Comparison of ENCODE assay signal across 8 mouse cellular contexts in the genomic region with DNA sequence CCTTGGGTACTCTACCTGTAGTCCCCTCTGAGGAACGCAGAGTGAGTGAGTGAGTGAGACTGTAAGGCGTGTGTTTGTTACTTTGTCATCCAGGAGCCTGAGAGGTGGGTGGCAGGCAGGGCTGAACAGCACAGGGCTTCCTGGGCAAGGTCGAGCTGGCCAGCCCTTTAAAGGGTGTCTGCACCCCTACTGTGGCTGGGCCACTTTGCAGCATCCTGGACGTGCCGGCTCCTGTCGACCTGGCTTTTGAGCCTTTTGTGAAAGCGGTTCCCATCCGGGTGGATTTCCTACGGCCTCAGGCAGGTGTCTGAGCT. TPM values are rescaled to one million over a fixed set of nuclear protein-coding genes. Genes with fewer than 3 reads are reported as not detected.
DNase-seq lines count a peak whose midpoint lies in the region; ATAC-seq and TF ChIP-seq lines count a peak whose summit lies in the region.

No protein-coding gene starts in this region.

- no peak for ATAC-seq in neural tube, embryonic 11.5 days (ENCODE audit: insufficient read depth, low FRiP score, low TSS enrichment)
- no peak for ATAC-seq in limb, embryonic 14.5 days (ENCODE audit: low FRiP score, low read depth)
- ATAC-seq in neural tube, embryonic 15.5 days (ENCODE audit: low FRiP score): no peak

- no peak overlapping the region for H3K27ac ChIP-seq in neural tube, embryonic 11.5 days (ENCODE audit: low read depth, low read length)
- H3K27ac ChIP-seq in limb, embryonic 14.5 days (replicated peaks; ENCODE audit: low read depth, low read length): peak overlapping the region; percentile 89
- H3K27ac ChIP-seq in neural tube, embryonic 15.5 days (replicated peaks): no peak overlapping the region

- 2% methylated on average over 9 of the region's 9 CpGs for WGBS in neural tube, embryonic 11.5 days
- 0% methylated on average over 9 of the region's 9 CpGs for WGBS in limb, embryonic 14.5 days
- 5% methylated on average over 9 of the region's 9 CpGs for WGBS in neural tube, embryonic 15.5 days

- H3K9me3 ChIP-seq in neural tube, embryonic 11.5 days (ENCODE audit: control insufficient read depth, low read length): no peaks in the 10 kb centered on the region
- H3K9me3 ChIP-seq in erythroblast, embryonic 14.5 days (ENCODE audit: control insufficient read depth, low read length): no peaks in the 10 kb centered on the region
- H3K9me3 ChIP-seq in limb, embryonic 14.5 days (ENCODE audit: control insufficient read depth, low read length): no peaks in the 10 kb centered on the region
- H3K9me3 ChIP-seq in neural tube, embryonic 15.5 days (replicated peaks): no peaks in the 10 kb centered on the region

- no peak overlapping the region for H3K4me3 ChIP-seq in neural tube, embryonic 11.5 days (ENCODE audit: low read depth, low read length)
- peak overlapping the region; percentile 62 for H3K4me3 ChIP-seq in erythroblast, embryonic 14.5 days (replicated peaks)
- no peak overlapping the region for H3K4me3 ChIP-seq in limb, embryonic 14.5 days (replicated peaks; ENCODE audit: low read length)
- H3K4me3 ChIP-seq in neural tube, embryonic 15.5 days (replicated peaks): no peak overlapping the region

- TF ChIP-seq POLR2A in limb, embryonic 14.5 days (IDR thresholded peaks at IDR 0.05; ENCODE audit: borderline replicate concordance, extremely low read depth, insufficient read depth, insufficient read length): no peak

- peak overlapping the region; percentile 16 for H3K4me2 ChIP-seq in neural tube, embryonic 11.5 days (ENCODE audit: low read depth)
- peak overlapping the region; percentile 28 for H3K4me2 ChIP-seq in limb, embryonic 14.5 days (replicated peaks; ENCODE audit: low read depth, low read length, severe bottlenecking)
- H3K4me2 ChIP-seq in neural tube, embryonic 15.5 days: peak overlapping the region; percentile 26

- H3K36me3 ChIP-seq in neural tube, embryonic 11.5 days (ENCODE audit: control insufficient read depth, insufficient read depth, low read length): no peaks in the 10 kb centered on the region
- H3K36me3 ChIP-seq in erythroblast, embryonic 14.5 days (ENCODE audit: control insufficient read depth): peaks cover 20% of the 10 kb centered on the region
- peaks cover 10% of the 10 kb centered on the region for H3K36me3 ChIP-seq in limb, embryonic 14.5 days (ENCODE audit: control insufficient read depth, insufficient read depth, low read length)
- H3K36me3 ChIP-seq in neural tube, embryonic 15.5 days: no peaks in the 10 kb centered on the region

- peaks cover 17% of the 10 kb centered on the region for H3K4me1 ChIP-seq in neural tube, embryonic 11.5 days (ENCODE audit: control insufficient read depth, insufficient read depth, low read length)
- peaks cover 67% of the 10 kb centered on the region for H3K4me1 ChIP-seq in erythroblast, embryonic 14.5 days (ENCODE audit: control insufficient read depth)
- peaks cover 37% of the 10 kb centered on the region for H3K4me1 ChIP-seq in limb, embryonic 14.5 days (ENCODE audit: control insufficient read depth, insufficient read depth, low read length)
- H3K4me1 ChIP-seq in neural tube, embryonic 15.5 days: peaks cover 20% of the 10 kb centered on the region

- no peaks in the 10 kb centered on the region for H3K27me3 ChIP-seq in neural tube, embryonic 11.5 days (ENCODE audit: control insufficient read depth, insufficient read depth, low read length)
- no peaks in the 10 kb centered on the region; the same call in 1 of the 2 replicates for H3K27me3 ChIP-seq in erythroblast, embryonic 14.5 days (ENCODE audit: control insufficient read depth)
- no peaks in the 10 kb centered on the region for H3K27me3 ChIP-seq in limb, embryonic 14.5 days (ENCODE audit: control insufficient read depth, insufficient read depth, low read length)
- no peaks in the 10 kb centered on the region for H3K27me3 ChIP-seq in neural tube, embryonic 15.5 days (replicated peaks)

- no peak for DNase-seq in neural tube, embryonic 11.5 days (ENCODE audit: low spot score)
- no peak for DNase-seq in neural tube, embryonic 10.5 days (ENCODE audit: extremely low spot score, low spot score)
- no peak for DNase-seq in limb, embryonic 14.5 days (ENCODE audit: low spot score)
- DNase-seq in cerebellum, adult 11 months: no peak
- DNase-seq in adrenal gland, adult (ENCODE audit: inconsistent age in 2 of 2, low spot score in 1 of 2): no peak
- DNase-seq in right cerebral cortex, adult 18-20 months: no peak

- H3K9ac ChIP-seq in neural tube, embryonic 11.5 days (ENCODE audit: low read length): no peak overlapping the region; the same call in none of the 2 replicates
- H3K9ac ChIP-seq in limb, embryonic 14.5 days (ENCODE audit: low read depth, low read length, severe bottlenecking): 0 out of 2 replicates have a peak overlapping the region, but pooled peaks have one; percentile 25
- H3K9ac ChIP-seq in neural tube, embryonic 15.5 days (replicated peaks): no peak overlapping the region

RNA-seq across cellular contexts. Expression of a gene that starts 37.2 kb away (rescaled TPM):
- 14.1 and 14.2 TPM in 2 replicates for polyA plus RNA-seq in neural tube, embryonic 11.5 days (2014; fragmentation: Nextera tagmentation; extraction: Ambion mirVana)
- polyA plus RNA-seq in erythroblast, embryonic 14.5 days (2012): 0.53 and 0.71 TPM in 2 replicates
- 61.5 and 71.3 TPM in 2 replicates for polyA plus RNA-seq in limb, embryonic 14.5 days (2012; rRNA removed)
- 8.5 and 14.5 TPM in 2 replicates for polyA plus RNA-seq in limb, embryonic 14.5 days (2014; fragmentation: Nextera tagmentation; extraction: Ambion mirVana)
- polyA plus RNA-seq in neural tube, embryonic 15.5 days (2015; fragmentation: Nextera tagmentation; extraction: Ambion mirVana): 3.4 and 7.9 TPM in 2 replicates
